Mouse (Mus musculus): ENCODE results near the gene Gfer. TPM values are rescaled to one million over a fixed set of nuclear protein-coding genes. Genes with fewer than 3 reads are reported as not detected.
A peak's percentile ranks its signal among the peaks of the same experiment; 100 is the strongest.

Gfer gene
- total RNA-seq (2012; rRNA removed), result 102 and 105 TPM in 2 replicates
- total RNA-seq (2014; rRNA removed), result 67.6 and 69.1 TPM in 2 replicates
- 94.8 and 100.0 TPM in 2 replicates for polyA plus RNA-seq (2012; ENCODE audit: insufficient read length, low read depth)

DNA sequence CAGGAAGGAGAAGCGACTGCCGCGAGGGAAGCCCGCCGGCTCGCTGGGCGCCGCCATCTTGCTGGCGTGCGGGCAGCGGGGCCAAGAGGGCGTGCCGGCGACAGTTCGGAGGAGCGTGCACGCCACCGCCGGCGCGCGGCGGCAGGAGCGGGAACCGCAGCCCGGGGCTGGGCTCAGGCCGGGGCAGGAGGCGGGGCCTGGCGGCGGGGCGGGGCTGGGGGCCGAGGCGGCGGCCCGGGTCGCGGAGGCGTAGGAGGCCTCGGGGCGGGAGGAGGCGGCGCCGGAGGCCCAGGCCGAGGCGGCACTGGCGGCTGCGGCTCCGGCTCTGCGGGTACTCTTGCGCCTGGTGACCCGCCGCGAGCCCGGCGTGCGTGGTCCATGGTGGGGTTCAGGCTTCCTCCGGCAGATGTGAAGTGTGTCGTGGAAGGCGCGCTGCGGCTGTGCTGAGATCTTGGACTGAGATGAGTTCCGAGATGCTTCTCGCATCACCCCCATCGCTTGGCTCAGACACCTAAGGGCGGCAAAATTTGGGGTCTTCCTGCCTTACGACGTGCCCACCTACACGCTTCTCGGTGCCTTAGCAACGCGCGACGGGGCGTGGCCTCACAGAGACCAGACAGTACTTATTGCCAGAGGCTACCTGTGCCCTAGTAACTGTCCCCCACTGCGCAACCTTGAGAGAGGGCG is at the start of gene Gfer, which contains the start of gene Noxo1:
TSS of gene Gfer (minus strand) at position 146 of the 687 bp plus-strand sequence.
TSS of gene Noxo1 (plus strand) at position 224 of the 687 bp plus-strand sequence.
- peak within 1 kb of the TSS; percentile 70 for H3K4me2 ChIP-seq (ENCODE audit: insufficient read depth, low read depth, poor library complexity, severe bottlenecking)
- in situ Hi-C loops (cut with MboI; ENCODE audit: low pct_ligation_motif_present, low pct_unique_long_range_greater_than_20kb, low sequenced_read_pairs) (no loop called here), dilution Hi-C loops (cut with MboI; ENCODE audit: extremely low pct_ligation_motif_present, extremely low pct_unique_long_range_greater_than_20kb, low sequenced_read_pairs) (no loop called here)
- peak; percentile 72 for DNase-seq (ENCODE audit: extremely low read depth)
- H3K9ac ChIP-seq (ENCODE audit: insufficient read depth, low read depth), result peak within 1 kb of the TSS; percentile 72
- H3K4me1 ChIP-seq (ENCODE audit: control insufficient read depth in 1 of 2, insufficient read depth in 2 of 2), result peaks cover 11 to 53% of the 10 kb centered on the region in 2 experiments
- H3K9me3 ChIP-seq (replicated peaks; ENCODE audit: low read length), result no peaks in the 10 kb centered on the region
- H3K79me2 ChIP-seq (replicated peaks; ENCODE audit: control insufficient read depth, extremely low read depth, insufficient read depth, poor library complexity, severe bottlenecking), result no peaks in the 10 kb centered on the region
- H3K4me3 ChIP-seq (replicated peaks in 1 of 3; ENCODE audit: low read depth in 2 of 3, low read length in 2 of 3, poor library complexity in 1 of 3), result peak within 1 kb of the TSS; percentile 79 to 87 (median 85)
- H3K27ac ChIP-seq (ENCODE audit: insufficient read depth, low read depth), result peak within 1 kb of the TSS; percentile 41
- TF ChIP-seq POLR2A (IDR thresholded peaks at IDR 0.05; ENCODE audit: low read depth, low read length) (peak; percentile 84), TBP (conservative IDR thresholded peaks at IDR 0.05; ENCODE audit: low read depth, low read length) (no peak), MYC (IDR thresholded peaks at IDR 0.05; ENCODE audit: low read depth, low read length) (peak; percentile 31; the same call in 1 of the 2 replicates), BHLHE40 (IDR thresholded peaks at IDR 0.05; ENCODE audit: low read depth, low read length) (peak; percentile 74), MXI1 (IDR thresholded peaks at IDR 0.05; ENCODE audit: low read depth, low read length) (peak; percentile 85), ZMIZ1 (IDR thresholded peaks at IDR 0.05; ENCODE audit: low read depth, low read length) (peak; percentile 61; the same call in 1 of the 2 replicates), MAZ (IDR thresholded peaks at IDR 0.05; ENCODE audit: low read depth, low read length) (no peak), HCFC1 (IDR thresholded peaks at IDR 0.05; ENCODE audit: low read depth, low read length) (peak; percentile 10; the same call in 1 of the 2 replicates), ELF1 (IDR thresholded peaks at IDR 0.05; ENCODE audit: low read depth, low read length) (peak; percentile 27; the same call in 1 of the 2 replicates), TCF12 (IDR thresholded peaks at IDR 0.05; ENCODE audit: low read depth, low read length) (peak; percentile 75), CTCF (conservative IDR thresholded peaks at IDR 0.05 in 1 of 2, IDR thresholded peaks at IDR 0.05 in 1 of 2; ENCODE audit: low read depth in 2 of 2, low read length in 2 of 2) (peak in 1 of 2 experiments; percentile 18; a peak in 2 of 4 replicates), E2F4 (IDR thresholded peaks at IDR 0.05; ENCODE audit: insufficient replicate concordance, low read depth, low read length) (no peak), JUN (IDR thresholded peaks at IDR 0.05; ENCODE audit: insufficient read depth, low read depth, low read length) (no peak), RCOR1 (conservative IDR thresholded peaks at IDR 0.05; ENCODE audit: low read depth, low read length) (no peak), NRF1 (IDR thresholded peaks at IDR 0.05; ENCODE audit: low read depth, low read length) (peak; percentile 48; the same call in 1 of the 2 replicates), NELFE (IDR thresholded peaks at IDR 0.05; ENCODE audit: low read depth, low read length) (0 out of 2 replicates have a peak, but pooled peaks have one; percentile 44), SIN3A (IDR thresholded peaks at IDR 0.05; ENCODE audit: low read length) (peak; percentile 57), IRF4 (IDR thresholded peaks at IDR 0.05; ENCODE audit: low read depth, low read length) (no peak)
- H3K27me3 ChIP-seq (replicated peaks), result no peaks in the 10 kb centered on the region
- peaks cover 25 to 46% of the 10 kb centered on the region in 2 experiments for H3K36me3 ChIP-seq (replicated peaks in 1 of 2; ENCODE audit: control insufficient read depth in 1 of 2, insufficient read depth in 1 of 2, low read length in 1 of 2)

- dilution Hi-C loops (cut with MboI; ENCODE audit: extremely low pct_ligation_motif_present, extremely low pct_unique_long_range_greater_than_20kb, low sequenced_read_pairs), result no loop called here
- no peak for TF ChIP-seq KAT2A (IDR thresholded peaks at IDR 0.05; ENCODE audit: insufficient replicate concordance, low read length)
- no peak for TF ChIP-seq MAZ (IDR thresholded peaks at IDR 0.05; ENCODE audit: low read depth, low read length)
- no peak for TF ChIP-seq MXI1 (IDR thresholded peaks at IDR 0.05; ENCODE audit: low read depth, low read length)
- no peak for TF ChIP-seq CTCF (conservative IDR thresholded peaks at IDR 0.05 in 1 of 2, IDR thresholded peaks at IDR 0.05 in 1 of 2; ENCODE audit: low read depth in 2 of 2, low read length in 2 of 2)
- TF ChIP-seq UBTF (IDR thresholded peaks at IDR 0.05; ENCODE audit: low read depth, low read length), result no peak
- TF ChIP-seq BHLHE40 (IDR thresholded peaks at IDR 0.05; ENCODE audit: low read depth, low read length), result no peak
- Histone ChIP-seq H3K4me1 (ENCODE audit: control insufficient read depth in 1 of 2, insufficient read depth in 2 of 2) (peaks cover 0 to 10% of the 10 kb centered on the region in 2 experiments; a peak in 1 of 4 replicates), H3K9me3 (replicated peaks; ENCODE audit: low read length) (no peaks in the 10 kb centered on the region), H3K4me2 (ENCODE audit: insufficient read depth, low read depth, poor library complexity, severe bottlenecking) (no peak overlapping the region), H3K27me3 (replicated peaks) (peaks cover 31% of the 10 kb centered on the region), H3K9ac (ENCODE audit: insufficient read depth, low read depth) (no peak overlapping the region), H3K4me3 (replicated peaks in 1 of 3; ENCODE audit: low read depth in 2 of 3, low read length in 2 of 3, poor library complexity in 1 of 3) (no peak overlapping the region), H3K79me2 (replicated peaks; ENCODE audit: control insufficient read depth, extremely low read depth, insufficient read depth, poor library complexity, severe bottlenecking) (no peaks in the 10 kb centered on the region), H3K36me3 (replicated peaks in 1 of 2; ENCODE audit: control insufficient read depth in 1 of 2, insufficient read depth in 1 of 2, low read length in 1 of 2) (peaks cover 12 to 35% of the 10 kb centered on the region in 2 experiments), H3K27ac (ENCODE audit: insufficient read depth, low read depth) (no peak overlapping the region)
- DNase-seq (ENCODE audit: extremely low read depth), result no peak
- in situ Hi-C loops (cut with MboI; ENCODE audit: low pct_ligation_motif_present, low pct_unique_long_range_greater_than_20kb, low sequenced_read_pairs), result loop anchor here (5.0 kb wide), 2 partner anchors 63 to 143 kb away; partner anchors contain the start of genes Nubp2 and Spsb3
These were observed 48.4 kb upstream of the Gfer start for GRCm38 (mm10) chr17:24744381-24744780.
